Mouse (Mus musculus): ENCODE data around the gene Slc5a5.

DNA sequence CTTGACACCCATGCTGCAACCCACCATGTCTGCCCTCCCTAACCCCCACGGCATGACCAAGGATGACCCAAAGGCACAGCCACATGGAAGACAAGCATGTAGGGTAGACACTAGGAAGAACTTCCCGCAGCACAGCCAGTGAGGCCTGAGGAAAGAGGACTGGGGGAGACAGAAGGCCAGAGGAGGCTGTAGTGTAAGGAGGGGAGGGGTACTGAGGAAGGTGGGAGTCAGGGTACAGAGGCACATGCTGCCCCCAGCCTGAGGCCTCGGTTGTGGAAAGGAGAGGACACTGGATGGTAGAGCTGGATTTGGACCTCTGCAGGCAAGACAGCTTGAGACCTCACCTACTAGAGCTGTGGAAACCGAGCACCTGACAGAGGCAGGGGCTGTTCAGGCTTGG, 41.6 kb downstream of the Slc5a5 start:
- no peak for TF ChIP-seq GATA1 (IDR thresholded peaks at IDR 0.05; ENCODE audit: borderline replicate concordance, low read length)
- no peak for TF ChIP-seq FLI1 (IDR thresholded peaks at IDR 0.05; ENCODE audit: low read length)
